Mouse (Mus musculus) ES-Bruce4 (cell line): ENCODE measurements around the gene Tas1r1.

ENCODE experiments used
- CTCF ChIP-seq: IDR thresholded peaks from one replicate; pipeline ENCODE4 v1.8.1; 2011; ENCODE audit warnings: low read depth, low read length
- POLR2A ChIP-seq: IDR thresholded peaks from one replicate; pipeline ENCODE4 v1.8.1; 2011; ENCODE audit warnings: low read length; ENCODE audit not compliant: insufficient read depth

DNA sequence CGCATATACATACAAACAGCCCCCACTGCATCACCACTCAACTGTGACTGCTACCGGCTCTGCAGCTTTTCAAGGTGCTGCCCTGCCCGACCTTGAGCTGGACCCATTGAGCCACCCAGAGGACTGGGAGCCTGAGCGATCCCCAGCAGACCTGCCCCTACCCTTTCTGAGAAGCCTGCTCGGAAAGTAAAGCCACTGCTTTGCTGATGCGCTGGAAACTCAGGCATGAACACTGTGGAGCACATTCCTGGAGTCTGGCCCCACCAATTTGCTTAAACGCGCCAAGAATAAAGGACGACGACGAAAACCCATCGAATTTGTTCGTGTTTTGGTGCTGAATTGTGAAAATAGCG is 30.2 kb downstream of the Tas1r1 start:
- TF ChIP-seq CTCF (no peak), POLR2A (no peak)
